Mouse (Mus musculus) brain, embryonic 14.5 days (tissue): Measurements from ENCODE around the gene Dgki.

Experiments
- CTCF ChIP-seq: fragments of 200-500 bp; IDR thresholded peaks from 2 replicates; pipeline ENCODE4 v1.5.1; 2012; ENCODE audit warnings: inconsistent platforms, mild to moderate bottlenecking, moderate library complexity, borderline replicate concordance; ENCODE audit not compliant: insufficient read depth, insufficient read length; ENCODE audit errors: extremely low read depth
- POLR2A ChIP-seq: fragments of 200-500 bp; IDR thresholded peaks from 2 replicates; pipeline ENCODE4 v1.6.1; 2012; ENCODE audit warnings: mild to moderate bottlenecking, inconsistent platforms, borderline replicate concordance; ENCODE audit not compliant: poor library complexity, insufficient read depth, insufficient read length, severe bottlenecking; ENCODE audit errors: extremely low read depth

- TF ChIP-seq CTCF (no peak), POLR2A (no peak)
Measured at GRCm38 (mm10) chr6:37317904-37318303, 17.9 kb upstream of the Dgki start.
